Mouse (Mus musculus) MEL (cell line): Measurements from ENCODE around the gene Gpn3.

ENCODE experiments used
- CTCF ChIP-seq, 3 experiments: IDR thresholded peaks in 2 of 3; conservative IDR thresholded peaks in 1 of 3; 2 replicates each; pipeline ENCODE4 v1.5.1; 2011 to 2012; ENCODE audit warnings: low read length in 3 of 3, low read depth in 2 of 3, mild to moderate bottlenecking in 2 of 3, improper control_type of control experiment in 1 of 3, inconsistent platforms in 1 of 3, mixed read lengths in 1 of 3, moderate library complexity in 1 of 3; ENCODE audit not compliant: control insufficient read depth in 1 of 3, insufficient read depth in 1 of 3, poor library complexity in 1 of 3, severe bottlenecking in 1 of 3
- E2F4 ChIP-seq: IDR thresholded peaks from 2 replicates; pipeline ENCODE4 v1.6.1; 2011; ENCODE audit warnings: low read depth, low read length, improper control_type of control experiment, borderline replicate concordance
- EP300 ChIP-seq, 2 experiments: IDR thresholded peaks; 2 replicates each; pipeline ENCODE4 v1.6.1; 2011; ENCODE audit warnings: improper control_type of control experiment in 2 of 2, low read length in 2 of 2, low read depth in 1 of 2, mild to moderate bottlenecking in 1 of 2
- MAZ ChIP-seq: IDR thresholded peaks from 2 replicates; pipeline ENCODE4 v1.6.1; 2012; ENCODE audit warnings: low read depth, mild to moderate bottlenecking, inconsistent platforms, low read length, improper control_type of control experiment
- MYB ChIP-seq: IDR thresholded peaks from 2 replicates; pipeline ENCODE4 v1.6.1; 2011; ENCODE audit warnings: mild to moderate bottlenecking, low read depth, low read length, improper control_type of control experiment
- MYC ChIP-seq: IDR thresholded peaks from 2 replicates; pipeline ENCODE4 v1.6.1; 2011; ENCODE audit warnings: low read depth, mild to moderate bottlenecking, low read length, improper control_type of control experiment, moderate library complexity
- NRF1 ChIP-seq: IDR thresholded peaks from 2 replicates; pipeline ENCODE4 v1.6.1; 2014; ENCODE audit warnings: low read depth, mild to moderate bottlenecking, inconsistent platforms, low read length, improper control_type of control experiment, moderate library complexity; ENCODE audit not compliant: poor library complexity, insufficient read depth, severe bottlenecking
- POLR2A ChIP-seq, 2 experiments: IDR thresholded peaks; 2 replicates each; pipeline ENCODE4 v1.6.1; 2011 to 2012; ENCODE audit warnings: low read length in 2 of 2, mild to moderate bottlenecking in 2 of 2, control low read depth in 1 of 2, improper control_type of control experiment in 1 of 2, low read depth in 1 of 2, moderate library complexity in 1 of 2; ENCODE audit not compliant: control insufficient read depth in 1 of 2, insufficient read depth in 1 of 2, poor library complexity in 1 of 2
- UBTF ChIP-seq: IDR thresholded peaks from 2 replicates; pipeline ENCODE4 v1.6.1; 2012; ENCODE audit warnings: low read depth, mild to moderate bottlenecking, inconsistent platforms, low read length, improper control_type of control experiment, moderate library complexity, borderline replicate concordance; ENCODE audit not compliant: insufficient read depth
- USF1 ChIP-seq: IDR thresholded peaks from 2 replicates; pipeline ENCODE4 v1.6.1; 2014; ENCODE audit warnings: low read depth, mild to moderate bottlenecking, inconsistent platforms, low read length, improper control_type of control experiment, moderate library complexity

- TF ChIP-seq POLR2A (IDR thresholded peaks at IDR 0.05; ENCODE audit: control insufficient read depth in 1 of 2, insufficient read depth in 1 of 2, low read depth in 1 of 2, low read length in 2 of 2, poor library complexity in 1 of 2): 0 out of 4 replicates have a peak, but pooled peaks of 1 of the 2 experiments have one; percentile 23
- no peak for TF ChIP-seq E2F4
- no peak for TF ChIP-seq EP300 (IDR thresholded peaks at IDR 0.05; ENCODE audit: low read depth in 1 of 2, low read length in 2 of 2)
- TF ChIP-seq UBTF: no peak
- TF ChIP-seq CTCF (IDR thresholded peaks at IDR 0.05 in 2 of 3, conservative IDR thresholded peaks at IDR 0.05 in 1 of 3; ENCODE audit: control insufficient read depth in 1 of 3, insufficient read depth in 1 of 3, low read depth in 2 of 3, low read length in 3 of 3, poor library complexity in 1 of 3, severe bottlenecking in 1 of 3): peak; percentile 82 to 94 (median 94)
- TF ChIP-seq MYC: no peak
- no peak for TF ChIP-seq NRF1
- TF ChIP-seq MAZ: no peak
- TF ChIP-seq MYB: no peak
- no peak for TF ChIP-seq USF1
Observed at GRCm38 (mm10) chr5:122401303-122401640, 29.6 kb downstream of the Gpn3 start.
